Mouse (Mus musculus) left cerebral cortex, adult 8-10 months (tissue): Measurements from ENCODE around the gene Polr1d. TPM values are rescaled to one million over a fixed set of nuclear protein-coding genes. Genes with fewer than 3 reads are reported as not detected.
A peak's percentile ranks its signal among the peaks of the same experiment; 100 is the strongest.

ENCODE experiments used
- DNase-seq, 2 experiments: peaks; one replicate each; pipeline ENCODE4 v3.0.0; 2022; ENCODE audit warnings: low spot score in 2 of 2
- total RNA-seq, 4 experiments: library from RNA; stranded (reverse); gene quantifications; 2 replicates each; pipeline ENCODE4 v1.2.4; 2022

Polr1d gene
- total RNA-seq = 10 to 100 TPM; 65.4 to 67.3 (median 65.8) TPM

- no peak for DNase-seq
Measured at GRCm38 (mm10) chr5:147076799-147077165, at the start of gene Polr1d. Gene Polr1d (plus strand): TSS chr5:147077050.

- no peak for DNase-seq
Measured at GRCm38 (mm10) chr5:147031281-147031680, 45.6 kb upstream of the Polr1d start.

GRCm38 (mm10) chr5:147033155-147033554 lies 43.7 kb upstream of the Polr1d start:
- no peak for DNase-seq

GRCm38 (mm10) chr5:147034283-147034682 lies 42.6 kb upstream of the Polr1d start:
- DNase-seq = no peak

GRCm38 (mm10) chr5:147035301-147035700 lies 41.5 kb upstream of the Polr1d start:
- DNase-seq = no peak

- DNase-seq = no peak
Measured at GRCm38 (mm10) chr5:147036028-147036427, 40.8 kb upstream of the Polr1d start.

GRCm38 (mm10) chr5:147036661-147037060 lies 40.2 kb upstream of the Polr1d start:
- no peak for DNase-seq

- no peak for DNase-seq
Measured at GRCm38 (mm10) chr5:147037601-147038000, 39.2 kb upstream of the Polr1d start.

- DNase-seq = no peak
Measured at GRCm38 (mm10) chr5:147039394-147039793, 37.5 kb upstream of the Polr1d start.

- no peak for DNase-seq
Measured at GRCm38 (mm10) chr5:147041965-147042937, 34.6 kb upstream of the Polr1d start.

GRCm38 (mm10) chr5:147043240-147043844 lies 33.5 kb upstream of the Polr1d start:
- DNase-seq = peak in 1 of 2 experiments; percentile 39

- DNase-seq = no peak
Measured at GRCm38 (mm10) chr5:147045311-147045710, 31.5 kb upstream of the Polr1d start.

GRCm38 (mm10) chr5:147045929-147046328 lies 30.9 kb upstream of the Polr1d start:
- DNase-seq = no peak

GRCm38 (mm10) chr5:147049544-147050209 lies 27.2 kb upstream of the Polr1d start:
- DNase-seq = no peak

GRCm38 (mm10) chr5:147050816-147051499 lies 25.9 kb upstream of the Polr1d start:
- DNase-seq = no peak

- DNase-seq = no peak
Measured at GRCm38 (mm10) chr5:147051500-147052308, 25.1 kb upstream of the Polr1d start.

GRCm38 (mm10) chr5:147052309-147052558 lies 24.6 kb upstream of the Polr1d start:
- DNase-seq = no peak

- DNase-seq = no peak
Measured at GRCm38 (mm10) chr5:147053071-147053470, 23.8 kb upstream of the Polr1d start.

GRCm38 (mm10) chr5:147053481-147053880 lies 23.4 kb upstream of the Polr1d start:
- DNase-seq = no peak

GRCm38 (mm10) chr5:147054328-147054727 lies 22.5 kb upstream of the Polr1d start:
- no peak for DNase-seq

GRCm38 (mm10) chr5:147054747-147055270 lies 22.0 kb upstream of the Polr1d start:
- no peak for DNase-seq
